Mouse (Mus musculus) stomach, postnatal 0 days (tissue): ENCODE measurements at regions not wholly inside any gene's neighbourhood (a gene's known extent, or its start where the extent isn't known, plus 50 kb on each side); places are given as distances from the start of the nearest gene placed in this dataset.

Experiments
- ATAC-seq: fragments of 200-750 bp; cut with Nextera tagmentation; 2 replicates; pipeline ENCODE4 v1.8.0; 2017; ENCODE audit not compliant: low FRiP score, low TSS enrichment
- DNase-seq: peaks from one replicate; pipeline ENCODE4 v3.0.0-alpha.2; 2016; ENCODE audit warnings: low spot score
- H3K27ac ChIP-seq: fragments of 300-500 bp; sonication (generic); replicated peaks from 2 replicates; pipeline ENCODE4 v1.5.1; 2014; ENCODE audit warnings: mild to moderate bottlenecking, control low read depth
- H3K27me3 ChIP-seq: fragments of 300-500 bp; sonication (generic); 2 replicates; pipeline ENCODE4 v1.6.1; 2014; ENCODE audit warnings: low read length; ENCODE audit not compliant: control insufficient read depth, insufficient read depth
- H3K36me3 ChIP-seq: fragments of 300-500 bp; sonication (generic); 2 replicates; pipeline ENCODE4 v1.6.1; 2014; ENCODE audit warnings: low read length, mixed read lengths; ENCODE audit not compliant: control insufficient read depth, insufficient read depth
- H3K4me1 ChIP-seq: fragments of 300-500 bp; sonication (generic); replicated peaks from 2 replicates; pipeline ENCODE4 v1.6.1; 2014; ENCODE audit warnings: antibody characterized with exemption; ENCODE audit not compliant: control insufficient read depth, insufficient read depth
- H3K4me2 ChIP-seq: fragments of 300-500 bp; sonication (generic); replicated peaks from 2 replicates; pipeline ENCODE4 v1.6.1; 2014; ENCODE audit warnings: low read depth, mild to moderate bottlenecking, control low read depth, moderate library complexity
- H3K4me3 ChIP-seq: fragments of 300-500 bp; sonication (generic); 2 replicates; pipeline ENCODE4 v1.5.1; 2014; ENCODE audit warnings: low read depth, low read length, control low read depth
- H3K9ac ChIP-seq: fragments of 300-500 bp; sonication (generic); 2 replicates; pipeline ENCODE4 v1.6.1; 2014; ENCODE audit warnings: mild to moderate bottlenecking, low read length, control low read depth, mixed read lengths
- H3K9me3 ChIP-seq: fragments of 300-500 bp; sonication (generic); 2 replicates; pipeline ENCODE4 v1.6.1; 2016; ENCODE audit warnings: low read length; ENCODE audit not compliant: control insufficient read depth
- CTCF ChIP-seq: IDR thresholded peaks from 2 replicates; pipeline ENCODE4 v1.5.1; 2016; ENCODE audit warnings: antibody characterized with exemption, low read depth, mild to moderate bottlenecking, moderate library complexity
- EP300 ChIP-seq: optimal IDR thresholded peaks from 2 replicates; pipeline ENCODE3; 2016; ENCODE audit warnings: antibody characterized with exemption
- WGBS: fragments of 180-500 bp; shearing (Covaris S2); extraction: QIAGEN DNeasy Blood & Tissue Kit; methylation state at CpG from one replicate; pipeline ENCODE4 v1.1.7; 2014; 5-methylcytosine and 5-hydroxymethylcytosine counted together

GRCm38 (mm10) chr10:29824413-29824812 lies 288.7 kb upstream of the Rspo3 start:
- no peak for ATAC-seq

DNA sequence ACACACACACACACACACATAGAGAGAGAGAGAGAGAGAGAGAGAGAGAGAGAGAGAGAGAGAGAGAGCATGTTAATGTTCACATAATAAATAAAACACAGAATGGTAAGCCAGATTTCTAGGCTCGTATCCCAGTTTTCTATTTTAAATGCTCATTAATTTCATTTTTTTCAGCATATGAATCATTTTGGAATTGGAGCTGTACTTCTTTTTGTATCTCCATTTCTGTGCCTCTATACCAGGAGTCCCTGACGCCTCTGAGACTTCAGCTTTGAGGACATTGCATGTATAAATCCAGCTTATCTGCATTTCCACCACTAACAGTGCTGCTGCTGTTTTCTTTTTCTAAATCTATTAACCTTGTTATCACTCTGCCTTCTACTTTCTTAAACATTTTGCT lies 287.5 kb upstream of the Rspo3 start:
- no peak overlapping the region for H3K9ac ChIP-seq
- H3K4me2 ChIP-seq, result no peak overlapping the region
- no peaks in the 10 kb centered on the region for H3K9me3 ChIP-seq
- no peaks in the 10 kb centered on the region for H3K27me3 ChIP-seq
- TF ChIP-seq EP300 (no peak), CTCF (no peak)
- no peak overlapping the region for H3K4me3 ChIP-seq
- 36% methylated on average over 2 of the region's 2 CpGs for WGBS
- H3K27ac ChIP-seq, result no peak overlapping the region
- no peaks in the 10 kb centered on the region for H3K4me1 ChIP-seq
- no peak for ATAC-seq
- H3K36me3 ChIP-seq, result no peaks in the 10 kb centered on the region
- no peak for DNase-seq

More at GRCm38 (mm10) chr10:29824413-29824812, 288.7 kb upstream of the Rspo3 start:
- H3K27me3 ChIP-seq, result no peaks in the 10 kb centered on the region
- no peaks in the 10 kb centered on the region for H3K36me3 ChIP-seq
- TF ChIP-seq EP300 (no peak), CTCF (no peak)
- H3K4me1 ChIP-seq, result no peaks in the 10 kb centered on the region
- H3K4me3 ChIP-seq, result no peak overlapping the region
- H3K9ac ChIP-seq, result no peak overlapping the region
- no peaks in the 10 kb centered on the region for H3K9me3 ChIP-seq
- no peak for DNase-seq
- H3K4me2 ChIP-seq, result no peak overlapping the region
- H3K27ac ChIP-seq, result no peak overlapping the region

DNA sequence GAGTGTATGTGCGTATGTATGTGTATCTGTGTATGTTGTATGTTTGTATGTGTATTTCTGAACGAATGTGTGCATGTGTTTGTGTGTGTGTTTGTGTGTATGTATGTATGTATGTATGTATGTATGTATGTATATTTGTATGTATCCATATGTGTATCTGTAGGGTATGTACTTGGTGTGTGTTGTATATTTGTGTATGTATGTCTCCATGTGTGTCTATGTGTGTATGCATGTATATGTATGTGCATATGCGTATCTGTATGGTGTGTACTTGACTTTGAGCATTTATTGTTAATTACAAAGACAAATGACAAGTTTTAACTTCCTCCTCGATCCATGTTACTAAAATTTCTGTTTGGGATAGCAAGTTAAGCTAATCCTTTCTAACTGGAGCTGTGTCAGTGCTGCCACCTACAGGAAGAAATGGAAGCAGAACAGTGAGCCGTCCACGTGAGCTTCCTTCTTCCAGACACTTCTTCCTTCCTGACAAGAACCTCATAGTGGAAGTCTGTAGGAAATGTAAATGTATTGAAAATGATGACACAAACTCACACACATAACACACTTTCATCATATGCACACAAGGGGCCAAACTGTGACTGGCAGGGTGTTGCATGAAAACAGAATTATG lies 268.4 kb upstream of the Rspo3 start:
- TF ChIP-seq EP300 (no peak), CTCF (peak; percentile 87)
- WGBS, result 42% methylated on average over 6 of the region's 6 CpGs
- H3K27ac ChIP-seq, result no peak overlapping the region
- H3K9ac ChIP-seq, result no peak overlapping the region
- DNase-seq (peak; percentile 39), ATAC-seq (no peak)
- no peaks in the 10 kb centered on the region for H3K36me3 ChIP-seq
- no peaks in the 10 kb centered on the region for H3K4me1 ChIP-seq
- H3K4me2 ChIP-seq, result no peak overlapping the region
- H3K4me3 ChIP-seq, result no peak overlapping the region
- H3K27me3 ChIP-seq, result no peaks in the 10 kb centered on the region
- no peaks in the 10 kb centered on the region for H3K9me3 ChIP-seq

DNA sequence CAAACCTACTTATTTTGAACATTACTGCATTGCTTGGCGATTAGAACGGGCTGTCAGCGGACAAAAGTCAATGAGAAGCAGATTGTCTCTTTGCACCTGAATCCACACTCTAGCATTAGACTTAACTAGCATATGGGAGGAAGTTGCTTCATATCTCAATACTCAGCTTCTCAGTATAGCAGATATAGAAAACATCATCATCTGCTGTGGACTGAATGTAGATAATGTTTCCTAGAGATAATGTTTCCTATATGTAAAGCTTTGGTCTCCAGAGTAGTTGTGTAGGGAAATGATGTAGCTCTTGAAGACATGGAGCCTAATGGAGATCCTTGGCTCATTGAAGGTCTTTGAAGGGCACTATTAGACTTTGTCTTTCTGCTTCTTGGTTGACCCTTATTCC lies 267.0 kb upstream of the Rspo3 start:
- TF ChIP-seq EP300 (no peak), CTCF (no peak)
- no peak overlapping the region for H3K9ac ChIP-seq
- WGBS, result 96% methylated on average over 3 of the region's 3 CpGs
- no peak overlapping the region for H3K4me3 ChIP-seq
- no peaks in the 10 kb centered on the region for H3K36me3 ChIP-seq
- H3K4me2 ChIP-seq, result no peak overlapping the region
- no peaks in the 10 kb centered on the region for H3K9me3 ChIP-seq
- H3K4me1 ChIP-seq, result no peaks in the 10 kb centered on the region
- H3K27me3 ChIP-seq, result no peaks in the 10 kb centered on the region
- ATAC-seq, result no peak
- H3K27ac ChIP-seq, result no peak overlapping the region
- no peak for DNase-seq

- Histone ChIP-seq H3K9ac (no peak overlapping the region), H3K4me3 (no peak overlapping the region), H3K4me2 (no peak overlapping the region), H3K36me3 (no peaks in the 10 kb centered on the region), H3K27ac (no peak overlapping the region), H3K9me3 (no peaks in the 10 kb centered on the region), H3K27me3 (no peaks in the 10 kb centered on the region), H3K4me1 (no peaks in the 10 kb centered on the region)
- no peak for DNase-seq
- 97% methylated on average over 1 of the region's 1 CpGs for WGBS
- TF ChIP-seq EP300, result no peak
- TF ChIP-seq CTCF, result no peak
- no peak for ATAC-seq
These were observed 259.0 kb upstream of the Rspo3 start for GRCm38 (mm10) chr10:29794663-29795062.

DNA sequence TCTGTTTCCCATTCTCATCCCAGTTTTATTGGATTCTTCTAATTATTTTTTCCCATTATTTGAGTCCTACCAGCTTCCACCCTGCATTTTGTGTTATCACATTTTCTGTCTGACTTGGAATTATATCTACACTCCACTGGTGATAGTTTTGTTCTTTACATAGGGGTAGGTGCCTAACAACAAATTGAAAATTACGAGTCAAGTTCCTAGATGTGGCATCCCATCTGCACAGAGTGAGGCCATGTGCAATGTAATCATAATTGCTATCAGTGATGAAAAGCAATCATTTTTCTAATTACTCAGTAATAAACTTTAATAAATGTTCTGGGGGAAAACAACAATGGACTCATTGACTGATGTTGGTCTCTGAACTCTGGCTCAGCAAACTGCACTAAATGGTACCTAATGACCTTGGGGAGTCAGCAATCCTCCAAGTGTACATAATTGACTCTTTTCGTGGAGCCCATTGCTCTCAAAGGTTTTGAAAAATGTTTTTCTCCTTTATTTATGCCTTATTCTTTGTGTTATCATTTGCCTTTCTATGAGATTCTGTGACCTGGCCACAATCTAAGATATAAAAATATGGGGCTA lies 250.6 kb upstream of the Rspo3 start:
- 71% methylated on average over 2 of the region's 2 CpGs for WGBS
- Histone ChIP-seq H3K9ac (no peak overlapping the region), H3K4me1 (no peaks in the 10 kb centered on the region), H3K36me3 (no peaks in the 10 kb centered on the region), H3K27me3 (no peaks in the 10 kb centered on the region), H3K9me3 (no peaks in the 10 kb centered on the region), H3K27ac (no peak overlapping the region), H3K4me3 (no peak overlapping the region), H3K4me2 (no peak overlapping the region)
- no peak for DNase-seq
- no peak for TF ChIP-seq CTCF
- no peak for ATAC-seq
